Mouse (Mus musculus) liver, adult (tissue): ENCODE data around the gene Pola2.

Experiments used
- GATA4 ChIP-seq: IDR thresholded peaks from 2 replicates; pipeline ENCODE4 v1.6.1; 2014; ENCODE audit warnings: mild to moderate bottlenecking, low read length; ENCODE audit not compliant: insufficient replicate concordance

Gene Pola2

GRCm38 (mm10) chr19:5952071-5952691 lies 11.8 kb downstream of the Pola2 start:
- TF ChIP-seq GATA4: peak; percentile 94

- no peak for TF ChIP-seq GATA4
These were observed 12.4 kb downstream of the Pola2 start for GRCm38 (mm10) chr19:5951631-5952030.

DNA sequence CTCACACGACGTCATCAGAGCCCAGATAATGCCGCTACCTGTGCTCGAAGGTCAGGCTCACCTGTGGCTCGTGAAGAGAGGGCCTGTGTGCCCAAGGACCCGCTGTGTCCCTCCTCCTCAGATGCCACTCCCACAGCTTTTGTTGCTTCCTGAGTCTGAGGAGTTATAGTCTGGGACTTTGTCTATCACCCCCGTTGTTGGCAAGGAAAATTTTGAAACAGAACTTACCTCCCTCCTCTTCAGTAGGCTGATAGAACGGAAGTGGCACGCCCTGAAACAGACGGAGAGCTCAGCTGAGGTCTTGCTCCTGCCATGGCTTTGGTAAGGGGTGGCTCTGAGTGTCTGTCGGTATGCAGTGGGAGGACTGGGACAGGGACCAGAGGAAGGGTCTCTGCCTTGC lies 13.8 kb downstream of the Pola2 start:
- TF ChIP-seq GATA4: no peak

DNA sequence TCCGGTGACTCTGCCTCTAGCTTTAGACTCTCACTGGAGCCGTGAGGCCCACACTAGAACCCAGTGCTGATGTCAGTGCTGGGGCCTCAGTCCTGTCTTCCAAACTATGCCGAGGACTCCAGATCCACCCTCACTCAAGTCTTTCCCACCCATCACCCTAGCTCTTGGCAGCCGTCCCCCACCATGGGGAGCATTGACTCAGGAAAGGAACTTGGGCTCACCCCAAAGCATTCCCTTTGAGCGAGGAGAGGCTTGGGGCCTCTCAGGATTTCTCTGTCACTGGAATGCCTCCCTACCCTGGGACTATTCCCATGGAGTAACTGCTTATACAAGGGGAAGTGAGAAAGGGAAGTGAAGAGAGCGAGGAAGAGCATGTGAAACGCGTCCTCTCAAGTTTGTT lies 18.1 kb downstream of the Pola2 start:
- no peak for TF ChIP-seq GATA4

DNA sequence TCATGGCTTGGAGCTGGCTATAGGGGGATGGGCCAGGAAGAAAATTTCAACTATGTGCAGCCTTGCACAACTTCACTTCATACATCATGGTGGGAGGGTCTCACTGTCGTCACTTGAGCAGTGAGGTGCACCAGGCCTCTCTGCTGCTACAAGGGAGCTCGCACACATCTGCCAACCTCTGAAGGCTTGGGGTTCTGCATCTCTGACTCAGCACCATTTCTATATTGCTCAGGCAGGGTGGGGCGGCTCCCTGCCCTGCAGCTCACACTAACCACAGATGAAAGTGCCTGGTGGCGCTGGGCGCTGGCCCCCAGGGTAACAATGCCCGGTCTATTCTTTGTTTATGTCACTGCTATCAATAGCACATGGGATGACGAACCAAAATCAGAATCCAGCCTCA lies 19.0 kb downstream of the Pola2 start:
- TF ChIP-seq GATA4: no peak

GRCm38 (mm10) chr19:5944145-5944544 lies 19.9 kb downstream of the Pola2 start:
- no peak for TF ChIP-seq GATA4

DNA sequence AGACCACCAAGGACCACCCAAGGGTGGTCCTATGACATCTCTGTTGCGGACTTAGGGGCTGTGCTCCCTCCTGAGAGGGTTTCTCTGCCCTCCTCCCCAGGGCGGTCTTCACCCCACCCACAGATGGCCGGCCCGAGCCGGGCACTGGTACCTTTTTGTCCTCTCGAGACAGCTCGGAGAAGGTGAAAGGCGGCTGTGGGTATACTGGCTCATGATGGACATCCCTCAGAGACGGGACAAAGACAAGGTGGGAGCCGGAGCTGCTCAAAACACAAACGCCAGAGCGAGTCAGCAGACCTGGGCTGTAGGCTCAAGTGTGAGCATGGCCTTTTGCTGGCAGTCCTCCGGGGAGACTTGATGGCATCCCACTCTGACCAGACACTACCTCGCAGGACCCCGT lies 20.6 kb downstream of the Pola2 start:
- no peak for TF ChIP-seq GATA4

GRCm38 (mm10) chr19:5942581-5942980 lies 21.4 kb downstream of the Pola2 start:
- TF ChIP-seq GATA4: no peak

- no peak for TF ChIP-seq GATA4
These were observed 23.3 kb downstream of the Pola2 start for GRCm38 (mm10) chr19:5940656-5941055.

DNA sequence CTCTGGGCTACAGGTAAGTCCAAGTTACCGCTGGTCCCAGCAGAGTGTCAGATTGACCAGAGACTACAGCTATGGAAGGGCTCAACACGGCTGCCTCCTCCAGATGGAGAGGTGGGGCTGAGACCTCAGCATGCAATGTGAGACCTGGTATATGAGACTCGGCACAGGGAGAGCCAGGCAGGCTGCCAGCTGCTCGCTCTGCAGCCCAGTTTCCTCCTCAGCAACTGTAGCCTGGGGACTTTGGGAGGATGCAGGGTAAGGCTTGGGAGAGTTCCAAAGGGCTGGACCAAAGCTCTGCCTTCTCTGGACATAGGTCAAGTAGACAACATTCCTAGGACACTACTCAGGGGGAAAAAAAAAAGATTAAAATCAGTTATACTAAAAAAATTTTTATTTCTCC lies 23.8 kb downstream of the Pola2 start:
- no peak for TF ChIP-seq GATA4

- no peak for TF ChIP-seq GATA4
These were observed 24.3 kb downstream of the Pola2 start for GRCm38 (mm10) chr19:5939715-5940114.

DNA sequence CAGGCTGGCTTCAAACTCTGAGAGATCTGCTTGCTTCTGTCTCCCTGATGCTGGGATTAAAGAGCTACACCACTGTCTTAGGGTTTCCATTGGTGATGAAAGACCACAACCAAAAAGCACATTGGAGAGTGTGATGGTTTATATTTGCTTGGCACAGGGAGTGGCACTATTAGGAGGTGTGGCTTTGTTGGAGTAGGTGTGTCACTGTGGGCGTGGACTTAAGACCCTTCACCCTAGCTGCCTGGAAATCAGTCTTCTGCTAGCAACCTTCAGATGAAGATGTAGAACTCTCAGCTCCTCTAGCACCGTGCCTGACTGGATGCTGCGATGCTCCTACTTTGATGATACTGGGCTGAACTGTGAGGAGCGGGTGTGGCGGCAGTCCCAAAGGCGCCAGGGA lies 25.5 kb downstream of the Pola2 start:
- no peak for TF ChIP-seq GATA4

GRCm38 (mm10) chr19:5937836-5938406 lies 26.1 kb downstream of the Pola2 start:
- TF ChIP-seq GATA4: peak; percentile 50; the same call in 1 of the 2 replicates

- TF ChIP-seq GATA4: no peak
These were observed 26.7 kb downstream of the Pola2 start for GRCm38 (mm10) chr19:5937095-5937835.

- TF ChIP-seq GATA4: no peak
These were observed 28.3 kb downstream of the Pola2 start for GRCm38 (mm10) chr19:5935691-5936090.

GRCm38 (mm10) chr19:5935266-5935665 lies 28.7 kb downstream of the Pola2 start:
- no peak for TF ChIP-seq GATA4

DNA sequence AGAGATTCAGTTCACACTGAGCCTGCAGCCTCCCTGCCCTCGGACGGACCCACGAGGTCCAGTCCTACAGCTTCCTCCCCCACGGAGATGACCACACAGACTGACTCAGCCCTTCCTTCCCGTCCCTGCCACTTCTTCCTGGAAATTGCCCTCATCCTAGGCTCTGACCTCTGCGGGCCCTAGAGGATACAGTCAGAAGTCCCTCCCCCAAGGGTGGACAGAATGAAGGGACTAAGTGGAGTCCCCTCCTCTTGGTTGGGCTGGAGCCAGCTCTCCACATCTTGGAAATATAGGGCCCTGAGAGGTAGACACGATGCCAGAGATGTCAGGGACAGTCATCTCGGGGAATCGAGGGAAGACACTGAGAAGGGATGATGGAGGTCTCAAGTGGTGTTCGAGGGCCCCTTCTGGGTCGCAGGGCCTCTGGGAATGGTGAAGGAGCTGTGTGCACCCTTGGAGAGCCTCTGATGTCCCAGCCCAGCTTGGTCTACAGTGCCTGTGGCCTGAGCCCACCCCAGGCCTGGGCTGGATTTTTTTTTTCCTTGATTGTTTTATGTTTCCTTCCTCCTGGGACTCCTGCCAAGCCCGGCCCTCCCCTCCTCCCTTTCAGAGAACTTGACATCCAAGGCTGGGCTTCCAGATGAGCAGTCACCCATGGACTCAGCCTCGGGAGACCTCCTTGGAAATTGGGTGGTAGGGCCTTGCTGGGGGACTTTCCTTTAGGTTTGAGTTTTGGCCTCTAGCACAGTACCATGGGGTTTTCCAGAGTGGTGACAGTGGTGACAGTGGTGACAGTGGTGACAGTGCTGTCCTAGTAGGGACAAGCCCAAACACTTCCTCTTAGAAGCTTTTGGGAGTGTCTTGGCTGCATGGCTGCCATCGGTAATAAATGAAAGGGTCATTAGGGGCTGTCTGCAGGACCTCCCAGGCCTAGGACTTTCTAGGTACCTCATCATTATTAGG lies 34.1 kb downstream of the Pola2 start:
- TF ChIP-seq GATA4: peak; percentile 21; the same call in 1 of the 2 replicates
